Mouse (Mus musculus) G1E (cell line): ENCODE results near the gene Retreg3. TPM values are rescaled to one million over a fixed set of nuclear protein-coding genes. Genes with fewer than 3 reads are reported as not detected.
A peak's percentile ranks its signal among the peaks of the same experiment; 100 is the strongest.

ENCODE experiments used
- ATAC-seq: 2 replicates; pipeline ENCODE4 v1.8.0; 2016; ENCODE audit warnings: mild to moderate bottlenecking; ENCODE audit not compliant: insufficient number of reproducible peaks, poor library complexity, low FRiP score, severe bottlenecking; ENCODE audit errors: extremely low read depth
- DNase-seq: peaks from one replicate; pipeline ENCODE4 v3.0.0; 2012; ENCODE audit warnings: low spot score
- H3K27me3 ChIP-seq: 2 replicates; pipeline ENCODE4 v1.6.1; 2012; ENCODE audit warnings: mild to moderate bottlenecking, low read length, inconsistent platforms; ENCODE audit not compliant: insufficient read depth
- H3K36me3 ChIP-seq: replicated peaks from 2 replicates; pipeline ENCODE3; 2012; ENCODE audit warnings: mild to moderate bottlenecking, inconsistent platforms
- H3K4me1 ChIP-seq: 2 replicates; pipeline ENCODE4 v1.6.1; 2012; ENCODE audit warnings: low read depth, low read length, inconsistent platforms, mixed read lengths; ENCODE audit not compliant: insufficient read depth
- H3K4me3 ChIP-seq: 2 replicates; pipeline ENCODE4 v1.5.1; 2012; ENCODE audit warnings: low read depth, mild to moderate bottlenecking, inconsistent platforms, low read length, moderate library complexity, mixed read lengths
- H3K9me3 ChIP-seq: replicated peaks from 2 replicates; pipeline ENCODE4 v1.6.1; 2012; ENCODE audit warnings: inconsistent platforms
- CTCF ChIP-seq: IDR thresholded peaks from 2 replicates; pipeline ENCODE4 v1.5.1; 2012; ENCODE audit warnings: low read depth, low read length, inconsistent platforms, mixed read lengths
- GATA1 ChIP-seq: IDR thresholded peaks from 2 replicates; pipeline ENCODE4 v1.6.1; 2012; ENCODE audit warnings: borderline replicate concordance, low read length, inconsistent platforms, mixed read lengths
- GATA2 ChIP-seq: IDR thresholded peaks from 2 replicates; pipeline ENCODE4 v1.6.1; 2012; ENCODE audit warnings: low read depth, low read length, inconsistent platforms, borderline replicate concordance
- POLR2AphosphoS5 ChIP-seq: IDR thresholded peaks from 2 replicates; pipeline ENCODE4 v1.6.1; 2012; ENCODE audit warnings: low read depth, low read length, inconsistent platforms; ENCODE audit not compliant: insufficient replicate concordance
- TAL1 ChIP-seq: conservative IDR thresholded peaks from 2 replicates; pipeline ENCODE4 v1.6.1; 2012; ENCODE audit warnings: low read depth, low read length, inconsistent platforms, mixed read lengths
- polyA plus RNA-seq: library from polyadenylated mRNA; stranded (reverse); fragments of >175 nt; gene quantifications from 2 replicates; pipeline ENCODE4 v1.2.3, GENCODE M21; 2012
- total RNA-seq, 2 experiments: library from RNA; stranded (forward) in 1 of 2; stranded (reverse) in 1 of 2; fragments of 200-1000 nt in 1 of 2; fragments of >200 nt in 1 of 2; fragmentation: Nextera tagmentation in 1 of 2; gene quantifications; 2 replicates each; pipeline ENCODE4 v1.2.3; 2014 to 2017

The Retreg3 gene
- total and polyA plus RNA-seq, 3 experiments = 9.4 to 43.2 (median 13.4) TPM

DNA sequence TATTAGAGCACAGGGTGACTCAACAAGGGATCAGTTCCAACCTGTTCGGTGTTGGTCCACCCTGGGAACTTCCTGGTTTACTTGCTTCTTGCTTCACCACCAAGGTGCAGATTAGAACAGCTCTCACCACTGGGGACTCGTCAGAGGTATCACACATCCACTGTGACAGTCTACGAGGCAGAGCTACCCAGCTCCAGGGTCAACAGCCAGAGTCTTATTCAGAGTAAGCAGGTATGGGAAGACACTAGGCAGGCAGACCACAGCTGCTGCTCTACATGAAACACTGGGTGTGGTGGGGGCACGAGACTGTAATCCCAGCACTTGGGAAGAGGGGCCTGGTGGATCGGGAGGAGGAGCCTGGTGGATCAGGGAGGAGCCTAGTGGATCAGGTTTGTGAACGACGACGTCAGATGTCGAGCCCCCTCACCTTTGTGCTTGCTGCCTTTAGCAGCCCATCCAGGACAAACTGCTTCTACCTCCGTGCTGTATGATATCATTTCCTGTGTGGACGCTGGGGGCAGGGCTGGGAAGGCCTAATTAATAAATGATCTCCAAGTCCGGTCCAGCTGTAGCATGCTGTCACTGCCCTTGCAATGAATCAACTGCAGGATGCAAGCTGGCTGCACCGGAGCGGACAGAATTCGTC is 19.0 kb upstream of the Retreg3 start:
- Histone ChIP-seq H3K27me3 (peaks cover 41% of the 10 kb centered on the region), H3K36me3 (no peaks in the 10 kb centered on the region), H3K4me1 (peaks cover 8% of the 10 kb centered on the region), H3K4me3 (no peak overlapping the region; the same call in 1 of the 2 replicates), H3K9me3 (no peaks in the 10 kb centered on the region)
- DNase-seq (no peak), ATAC-seq (no peak)
- TF ChIP-seq GATA1 = no peak
- no peak for TF ChIP-seq TAL1
- no peak for TF ChIP-seq POLR2AphosphoS5
- TF ChIP-seq GATA2 = no peak
- TF ChIP-seq CTCF = no peak

DNA sequence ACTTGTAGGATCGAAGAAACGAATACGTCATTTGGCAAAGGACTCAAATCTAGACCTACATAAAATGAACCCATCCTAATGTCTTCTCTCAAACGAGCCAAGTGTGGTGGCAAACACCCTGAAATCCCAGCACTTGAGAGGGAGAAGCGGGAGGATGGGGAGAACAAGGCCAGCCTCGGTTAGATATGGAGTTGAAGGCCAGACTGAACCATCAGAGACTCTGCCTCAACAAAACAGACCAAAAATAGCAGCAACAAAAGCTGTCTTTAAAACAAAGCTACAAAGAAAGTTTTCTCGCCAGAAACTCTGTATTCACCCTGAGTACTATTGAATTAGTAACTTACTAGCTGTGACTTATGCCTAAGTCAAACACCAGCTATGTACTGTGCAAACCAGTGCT is 17.3 kb upstream of the Retreg3 start:
- Histone ChIP-seq H3K9me3 (no peaks in the 10 kb centered on the region), H3K36me3 (no peaks in the 10 kb centered on the region), H3K4me3 (no peak overlapping the region), H3K27me3 (peaks cover 39% of the 10 kb centered on the region), H3K4me1 (peaks cover 12% of the 10 kb centered on the region)
- no peak for DNase-seq
- no peak for ATAC-seq
- TF ChIP-seq TAL1 (no peak), GATA2 (no peak), CTCF (no peak), POLR2AphosphoS5 (no peak), GATA1 (no peak)

- DNase-seq = no peak
- H3K9me3 ChIP-seq = peaks cover 2% of the 10 kb centered on the region; the same call in 1 of the 2 replicates
- TF ChIP-seq CTCF (no peak), GATA1 (no peak), TAL1 (no peak), POLR2AphosphoS5 (no peak), GATA2 (no peak)
- H3K36me3 ChIP-seq = no peaks in the 10 kb centered on the region
- ATAC-seq = no peak
- peaks cover 26% of the 10 kb centered on the region for H3K27me3 ChIP-seq
- no peak overlapping the region for H3K4me3 ChIP-seq
- H3K4me1 ChIP-seq = peaks cover 30% of the 10 kb centered on the region
Observed at GRCm38 (mm10) chr11:101134217-101134865, 14.6 kb upstream of the Retreg3 start.

GRCm38 (mm10) chr11:101133037-101133436 is 13.3 kb upstream of the Retreg3 start:
- Histone ChIP-seq H3K4me1 (peaks cover 33% of the 10 kb centered on the region), H3K9me3 (peaks cover 2% of the 10 kb centered on the region; the same call in 1 of the 2 replicates), H3K27me3 (peaks cover 18% of the 10 kb centered on the region), H3K36me3 (no peaks in the 10 kb centered on the region), H3K4me3 (no peak overlapping the region)
- TF ChIP-seq CTCF (no peak), GATA2 (no peak), TAL1 (no peak)
- no peak for ATAC-seq
- no peak for DNase-seq

GRCm38 (mm10) chr11:101131701-101132100 is 12.0 kb upstream of the Retreg3 start:
- peaks cover 33% of the 10 kb centered on the region for H3K4me1 ChIP-seq
- ATAC-seq (no peak), DNase-seq (no peak)
- H3K4me3 ChIP-seq = no peak overlapping the region
- no peak for TF ChIP-seq GATA1
- no peak for TF ChIP-seq POLR2AphosphoS5
- no peak for TF ChIP-seq CTCF
- TF ChIP-seq GATA2 = no peak
- TF ChIP-seq TAL1 = no peak
- H3K9me3 ChIP-seq = peaks cover 2% of the 10 kb centered on the region; the same call in 1 of the 2 replicates
- H3K27me3 ChIP-seq = peaks cover 17% of the 10 kb centered on the region
- H3K36me3 ChIP-seq = peaks cover 7% of the 10 kb centered on the region

- H3K36me3 ChIP-seq = peaks cover 12% of the 10 kb centered on the region
- peaks cover 2% of the 10 kb centered on the region; the same call in 1 of the 2 replicates for H3K9me3 ChIP-seq
- peaks cover 14% of the 10 kb centered on the region for H3K27me3 ChIP-seq
- peaks cover 33% of the 10 kb centered on the region for H3K4me1 ChIP-seq
- peak; percentile 36 for DNase-seq
- TF ChIP-seq TAL1 (peak; percentile 44; the same call in 1 of the 2 replicates), CTCF (no peak)
- peak; percentile 49; the same call in 1 of the 2 replicates for ATAC-seq
- no peak overlapping the region for H3K4me3 ChIP-seq
Observed at GRCm38 (mm10) chr11:101131187-101131586, 11.5 kb upstream of the Retreg3 start.
